Mouse (Mus musculus) bone marrow macrophage, adult 2 months (primary cell): Measurements from ENCODE around the gene Nim1k. TPM values are rescaled to one million over a fixed set of nuclear protein-coding genes. Genes with fewer than 3 reads are reported as not detected.

Experiments used
- H3K27ac ChIP-seq: 2 replicates; pipeline ENCODE4 v1.5.1; 2012; ENCODE audit warnings: low read depth, low read length; ENCODE audit not compliant: insufficient read depth
- H3K4me1 ChIP-seq: 2 replicates; pipeline ENCODE4 v1.6.1; 2012; ENCODE audit warnings: low read length; ENCODE audit not compliant: control insufficient read depth, insufficient read depth
- H3K4me3 ChIP-seq: 2 replicates; pipeline ENCODE4 v1.5.1; 2012; ENCODE audit warnings: mild to moderate bottlenecking, low read length, moderate library complexity; ENCODE audit not compliant: insufficient read depth
- CTCF ChIP-seq: IDR thresholded peaks from 2 replicates; pipeline ENCODE4 v1.5.1; 2012; ENCODE audit warnings: low read depth, mild to moderate bottlenecking, low read length, moderate library complexity
- POLR2A ChIP-seq: IDR thresholded peaks from 2 replicates; pipeline ENCODE4 v1.6.1; 2012; ENCODE audit warnings: mild to moderate bottlenecking, low read depth, low read length, borderline replicate concordance
- polyA plus RNA-seq: library from polyadenylated mRNA; stranded (reverse); fragments of >200 nt; gene quantifications from 2 replicates; pipeline ENCODE4 v1.2.4, GENCODE M21; 2012; ENCODE audit not compliant: missing spikeins, insufficient read depth, insufficient read length

Nim1k gene
- polyA plus RNA-seq, 1 experiment = 0.55 TPM

DNA sequence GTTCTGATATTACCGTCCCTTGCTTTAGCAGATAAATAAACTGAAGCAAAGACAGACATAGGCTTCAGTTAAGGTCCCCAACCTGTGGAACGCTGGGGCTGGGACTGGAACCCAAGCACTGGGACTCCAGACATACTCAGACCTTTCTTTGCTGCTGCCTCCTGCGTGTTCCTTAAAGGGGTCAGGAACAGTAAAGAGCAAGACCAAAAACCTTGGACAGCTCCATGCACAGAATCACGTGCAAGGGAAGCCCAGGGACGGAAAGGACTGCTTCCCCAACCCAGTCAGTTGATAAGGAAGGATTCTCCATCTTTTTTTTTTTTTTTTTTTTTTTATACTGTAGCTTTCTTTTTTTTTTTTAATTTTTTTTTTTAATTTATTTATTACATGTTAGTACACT, 1.1 kb upstream of the Nim1k start:
- H3K4me1 ChIP-seq = peaks cover 17% of the 10 kb centered on the region
- H3K27ac ChIP-seq = no peak overlapping the region
- no peak for TF ChIP-seq CTCF
- no peak overlapping the region for H3K4me3 ChIP-seq

DNA sequence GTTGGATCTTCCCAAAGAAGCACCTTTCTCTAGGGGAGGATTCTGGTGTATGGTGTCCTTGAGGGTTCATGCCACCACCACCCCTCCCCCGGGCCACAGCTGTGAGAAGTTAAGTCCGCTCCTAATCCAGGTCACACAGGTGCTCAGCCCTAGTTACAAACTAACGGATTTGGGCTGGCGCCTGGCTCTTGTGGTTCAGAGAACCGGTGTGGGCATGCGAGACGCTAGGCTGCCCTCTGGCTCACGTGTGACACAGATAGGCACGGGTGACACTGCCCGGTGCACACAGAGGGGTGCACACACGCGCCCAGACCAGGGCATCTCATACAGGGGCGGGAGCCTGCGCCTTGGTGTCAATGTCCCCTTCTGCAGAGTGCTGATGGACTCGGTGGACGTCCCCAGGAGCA, 538 bp downstream of the Nim1k start:
- Histone ChIP-seq H3K4me3 (peak overlapping the region; percentile 39), H3K27ac (no peak overlapping the region), H3K4me1 (peaks cover 17% of the 10 kb centered on the region)
- TF ChIP-seq CTCF = no peak
- no peak for TF ChIP-seq POLR2A

DNA sequence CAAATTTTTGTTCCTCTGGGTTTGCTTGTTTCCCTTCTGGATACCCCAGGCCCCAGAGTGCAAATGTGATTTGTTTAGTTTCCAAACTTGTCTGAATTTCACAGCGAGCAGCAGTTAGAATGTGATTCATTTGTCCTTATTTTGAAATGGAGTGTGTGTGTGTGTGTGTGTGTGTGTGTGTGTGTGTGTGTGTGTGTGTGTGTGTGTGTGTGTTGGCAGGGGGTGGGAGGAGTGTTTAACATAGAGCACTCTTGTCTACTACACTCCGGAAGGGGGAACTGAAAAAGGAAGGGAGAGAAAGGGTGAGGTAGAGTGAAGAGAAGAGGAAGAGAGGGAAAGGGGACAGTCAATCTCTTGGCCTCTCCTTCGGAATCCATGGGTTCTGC, 1.1 kb downstream of the Nim1k start:
- H3K27ac ChIP-seq = no peak overlapping the region; the same call in 1 of the 2 replicates
- peaks cover 17% of the 10 kb centered on the region for H3K4me1 ChIP-seq
- peak overlapping the region; percentile 39; the same call in 1 of the 2 replicates for H3K4me3 ChIP-seq
- TF ChIP-seq CTCF (no peak), POLR2A (no peak)

DNA sequence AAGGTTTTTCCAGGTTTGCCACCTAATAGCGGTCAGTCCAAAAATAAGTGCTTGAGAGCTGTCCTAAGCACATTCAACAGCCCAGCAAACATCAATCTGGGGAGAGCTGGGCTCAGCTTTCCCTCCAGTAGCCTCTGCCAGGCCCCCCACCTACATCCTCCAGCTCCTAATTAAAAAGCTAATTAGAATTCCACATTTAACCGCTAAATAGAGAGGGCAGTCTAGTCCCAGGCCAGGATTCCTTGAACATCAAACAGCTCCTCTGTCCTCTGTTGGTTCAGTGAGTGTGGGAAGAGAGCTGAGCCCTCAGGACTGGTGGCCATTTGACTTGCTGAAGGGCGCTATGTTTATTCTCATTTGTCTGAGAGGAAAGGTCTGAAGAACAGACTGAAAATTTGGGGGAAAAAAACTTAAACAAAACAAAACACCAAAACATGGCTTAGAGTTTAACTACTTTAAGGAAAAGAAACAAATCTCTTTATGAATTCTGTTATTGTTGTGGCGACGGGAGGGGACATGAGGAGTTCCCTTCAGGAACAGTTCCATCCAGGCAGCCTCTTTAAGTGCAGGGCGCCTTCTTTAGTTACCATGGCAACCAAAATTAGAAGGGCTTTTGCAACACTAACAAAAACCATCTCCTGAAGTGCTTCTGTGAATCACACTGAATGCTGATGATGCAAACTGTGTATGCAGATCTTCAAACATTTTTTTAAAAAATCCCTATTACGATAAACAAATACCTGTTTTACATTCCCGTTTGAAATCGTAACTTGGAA, 1.6 kb downstream of the Nim1k start:
- H3K4me3 ChIP-seq = peak overlapping the region; percentile 39; the same call in 1 of the 2 replicates
- peaks cover 17% of the 10 kb centered on the region for H3K4me1 ChIP-seq
- H3K27ac ChIP-seq = no peak overlapping the region; the same call in 1 of the 2 replicates
- TF ChIP-seq CTCF (no peak), POLR2A (no peak)

DNA sequence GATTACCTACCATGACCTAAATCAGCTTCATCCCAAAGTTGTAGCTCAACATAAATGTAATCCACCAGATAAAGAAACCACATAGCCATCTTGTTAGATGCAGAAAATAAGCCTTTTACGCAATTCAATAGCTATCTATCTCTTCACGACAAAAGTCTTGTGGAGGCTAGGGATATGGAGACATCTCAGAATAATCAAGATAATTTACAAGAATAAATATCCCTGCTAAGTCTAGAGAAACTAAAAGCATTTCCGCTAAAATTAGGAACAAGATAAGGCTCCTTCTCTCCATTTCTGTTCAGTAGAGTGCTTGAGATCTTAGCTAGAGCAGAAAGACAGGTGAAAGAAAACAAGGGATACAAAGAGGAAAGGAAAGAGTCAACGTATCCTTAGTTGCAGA, 8.8 kb downstream of the Nim1k start:
- TF ChIP-seq CTCF (no peak), POLR2A (no peak)
- H3K27ac ChIP-seq = no peak overlapping the region

DNA sequence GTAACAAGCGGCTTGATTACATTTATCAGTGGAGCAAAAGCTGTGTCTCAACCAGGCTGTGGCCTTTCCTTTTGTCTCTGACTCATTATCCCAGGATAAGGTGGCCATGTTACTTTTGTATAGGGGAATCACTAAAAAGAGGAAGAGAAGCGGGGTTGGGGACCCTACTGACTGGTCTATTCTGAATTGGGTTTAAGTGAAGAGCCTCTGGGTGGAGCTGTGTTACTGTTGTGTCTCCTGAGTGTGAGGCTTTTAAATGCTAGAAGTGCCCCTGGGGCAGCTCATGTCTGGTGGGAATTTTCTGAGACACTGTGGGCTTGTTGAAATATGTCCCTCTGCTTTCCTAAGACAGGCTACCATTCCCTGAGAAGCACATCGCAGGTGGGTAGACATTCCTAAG, 12.2 kb downstream of the Nim1k start:
- Histone ChIP-seq H3K4me3 (no peak overlapping the region), H3K4me1 (peaks cover 3% of the 10 kb centered on the region), H3K27ac (no peak overlapping the region)
- TF ChIP-seq POLR2A = no peak
- TF ChIP-seq CTCF = no peak

More for the DNA sequence above, 8.8 kb downstream of the Nim1k start:
- H3K4me3 ChIP-seq = no peak overlapping the region
- peaks cover 2% of the 10 kb centered on the region for H3K4me1 ChIP-seq

DNA sequence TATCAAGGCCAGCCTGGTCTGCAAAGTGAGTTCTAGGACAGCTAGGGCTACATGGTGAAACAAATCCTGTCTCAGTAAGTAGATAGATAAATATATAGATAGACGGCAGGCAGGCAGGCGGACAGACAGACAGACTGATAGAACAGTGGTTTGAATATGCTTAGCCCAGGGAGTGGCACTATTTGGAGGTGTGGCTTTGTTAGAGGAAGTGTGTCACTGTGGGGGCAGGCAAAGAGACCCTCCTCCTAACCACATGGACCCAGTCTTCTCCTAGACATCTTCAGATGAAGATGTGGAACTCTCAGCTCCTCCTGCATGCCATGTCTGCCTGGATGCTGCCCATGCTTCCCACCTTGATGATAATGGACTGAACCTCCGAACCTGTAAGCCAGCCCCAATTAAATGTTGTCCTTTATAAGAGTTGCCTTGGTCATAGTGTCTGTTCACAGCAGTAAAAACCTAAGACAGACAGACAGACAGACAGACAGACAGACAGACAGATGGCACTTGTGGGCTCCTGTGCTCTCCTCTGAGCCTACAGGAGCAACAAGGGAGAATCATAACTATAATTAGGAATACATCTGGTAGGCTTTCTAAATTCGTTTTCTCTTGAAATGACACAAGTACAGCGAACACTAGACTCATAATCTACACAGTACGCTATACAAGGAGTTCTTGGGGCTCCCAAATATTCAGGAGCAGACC, 12.8 kb downstream of the Nim1k start:
- Histone ChIP-seq H3K27ac (no peak overlapping the region), H3K4me1 (peaks cover 8% of the 10 kb centered on the region), H3K4me3 (no peak overlapping the region)
- TF ChIP-seq POLR2A = no peak

DNA sequence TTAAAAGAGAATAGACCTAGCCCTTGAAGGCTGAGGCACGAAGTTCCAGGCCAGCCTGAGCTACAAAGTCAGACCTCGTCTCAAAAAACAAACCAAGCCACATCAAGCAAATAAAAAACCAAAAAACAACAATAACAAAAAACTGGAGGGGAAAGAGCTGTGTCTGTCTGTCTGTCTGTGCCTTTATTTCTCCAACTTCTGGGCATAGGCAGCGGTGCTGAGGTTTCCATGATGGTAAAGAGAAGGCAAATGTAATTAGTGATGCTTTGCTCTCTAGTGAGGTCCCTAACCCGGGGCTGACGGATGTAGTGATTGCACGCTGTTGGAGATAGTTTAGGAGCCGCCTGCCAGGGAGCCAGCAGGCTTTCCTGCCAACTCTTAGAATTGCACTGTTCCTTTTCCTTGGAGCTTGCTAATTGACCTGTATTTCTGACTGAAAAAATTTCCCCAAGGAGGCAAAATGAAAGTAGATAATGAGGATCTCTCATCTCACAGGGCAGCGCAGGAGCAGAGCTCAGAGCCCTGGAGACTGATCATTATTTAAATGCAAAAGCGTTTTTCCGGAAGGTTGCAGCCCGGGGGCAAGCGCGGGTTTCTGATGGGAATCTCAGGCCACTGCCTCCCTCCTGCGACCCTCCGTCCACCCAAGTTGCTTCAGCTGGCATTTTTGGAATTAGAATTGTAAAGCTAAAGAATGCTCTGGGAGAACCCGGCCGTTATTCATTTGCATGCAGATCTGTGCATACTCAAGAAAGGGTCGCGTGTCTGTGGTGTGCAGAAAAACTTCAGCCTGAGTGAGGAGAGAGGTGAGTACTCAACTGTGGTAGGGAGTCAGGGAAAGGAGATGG, 14.1 kb downstream of the Nim1k start:
- no peak overlapping the region for H3K4me3 ChIP-seq
- TF ChIP-seq CTCF (no peak), POLR2A (no peak)
- H3K27ac ChIP-seq = no peak overlapping the region
- peaks cover 14% of the 10 kb centered on the region for H3K4me1 ChIP-seq

DNA sequence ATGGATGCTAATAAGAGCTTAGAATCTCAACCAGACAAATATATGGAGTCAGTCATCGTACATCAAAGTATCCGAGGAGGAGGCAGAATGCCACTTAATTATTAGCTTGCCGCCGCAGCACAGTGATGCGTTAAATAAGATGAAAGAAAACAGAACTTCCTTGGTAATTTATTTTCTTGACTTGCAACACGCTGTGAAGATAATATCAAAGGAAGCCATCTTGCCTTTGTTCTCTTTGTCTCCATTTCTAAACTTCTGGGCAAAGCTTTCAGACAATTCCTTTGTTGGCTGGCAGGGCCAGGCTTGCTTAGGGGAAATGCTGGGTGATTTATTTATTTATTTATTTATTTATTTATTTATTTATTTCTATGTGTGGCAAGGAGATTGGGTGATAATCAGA, 24.2 kb downstream of the Nim1k start:
- no peak overlapping the region for H3K4me3 ChIP-seq
- no peaks in the 10 kb centered on the region for H3K4me1 ChIP-seq
- TF ChIP-seq CTCF (no peak), POLR2A (no peak)
- no peak overlapping the region for H3K27ac ChIP-seq

DNA sequence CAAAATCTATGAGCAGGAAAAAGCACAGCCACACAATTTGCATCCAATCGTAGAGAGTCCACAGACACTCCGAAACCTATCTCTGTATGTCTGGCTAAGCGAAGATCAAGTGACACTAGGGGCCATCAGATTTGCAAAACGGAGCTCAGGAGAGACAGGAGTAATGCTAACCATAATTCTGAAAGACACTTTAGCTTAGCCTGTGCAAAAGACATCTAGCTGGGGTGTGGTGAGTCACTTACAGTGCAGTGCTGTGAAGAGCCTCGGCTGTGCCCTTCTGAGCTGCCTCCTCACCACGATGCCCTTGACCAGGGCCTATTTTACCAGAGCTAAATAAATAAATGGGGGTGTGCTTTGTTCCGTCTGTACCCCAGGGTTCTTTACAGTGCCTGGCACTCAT, 26.3 kb downstream of the Nim1k start:
- Histone ChIP-seq H3K27ac (no peak overlapping the region), H3K4me1 (no peaks in the 10 kb centered on the region), H3K4me3 (no peak overlapping the region)
- TF ChIP-seq POLR2A (no peak), CTCF (no peak)
